Mouse (Mus musculus): ENCODE measurements at regions not wholly inside any gene's neighbourhood (a gene's known extent, or its start where the extent isn't known, plus 50 kb on each side); places are given as distances from the start of the nearest gene placed in this dataset.

DNA sequence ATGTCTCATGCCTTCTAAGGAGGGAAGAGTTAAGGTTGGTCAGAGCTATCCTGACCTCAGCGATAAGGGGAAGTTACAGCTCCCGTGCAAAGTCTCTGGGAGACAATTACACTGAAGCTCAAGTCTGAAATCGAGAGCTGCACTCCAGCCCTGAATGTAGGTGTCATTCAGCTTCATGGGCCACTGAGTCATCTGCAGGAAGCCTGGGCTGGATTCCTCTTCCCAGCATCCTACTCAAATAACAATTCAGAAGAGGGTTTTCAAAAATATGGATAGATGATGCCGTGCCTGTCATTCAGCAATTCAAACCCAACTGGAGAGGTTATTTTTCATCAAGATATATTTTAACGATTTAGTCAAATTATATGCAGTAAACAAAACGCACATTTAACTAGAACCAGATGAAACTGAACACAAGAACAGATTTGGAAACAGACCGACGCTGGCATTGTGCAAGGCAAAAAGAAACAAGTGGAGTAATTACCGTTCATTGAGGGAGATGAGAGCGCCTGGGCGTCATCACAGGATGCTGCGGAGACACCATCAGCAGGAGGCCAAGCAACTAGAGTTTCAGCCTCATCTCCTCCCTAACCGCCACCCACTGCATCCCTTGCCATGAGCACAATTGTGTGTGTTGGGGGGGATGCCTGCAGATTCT is 57.8 kb upstream of the Cfap46 start:
- DNase-seq (ENCODE audit: low read depth), result no peak

DNA sequence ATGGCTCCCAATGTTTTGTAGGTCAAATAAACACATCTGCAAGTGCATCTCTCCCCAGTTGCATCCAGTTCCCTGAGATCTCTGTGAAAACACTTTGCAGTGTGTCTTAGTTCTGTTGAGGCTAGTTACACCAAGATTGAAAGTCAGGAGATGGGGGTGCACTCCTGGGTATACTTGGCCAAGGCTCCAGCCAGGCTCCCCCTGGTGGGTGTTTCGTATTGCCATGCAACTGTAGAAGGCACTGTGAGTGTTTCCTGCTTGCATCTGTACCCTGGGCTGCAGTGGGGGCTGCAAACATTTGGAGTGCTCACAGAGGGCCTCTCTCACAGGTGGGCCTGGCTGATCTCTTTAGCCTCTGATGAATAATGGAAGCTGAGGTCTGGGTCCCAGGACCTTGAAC is 63.2 kb upstream of the Cfap46 start:
- peak; percentile 14 for DNase-seq (ENCODE audit: low read depth)

DNA sequence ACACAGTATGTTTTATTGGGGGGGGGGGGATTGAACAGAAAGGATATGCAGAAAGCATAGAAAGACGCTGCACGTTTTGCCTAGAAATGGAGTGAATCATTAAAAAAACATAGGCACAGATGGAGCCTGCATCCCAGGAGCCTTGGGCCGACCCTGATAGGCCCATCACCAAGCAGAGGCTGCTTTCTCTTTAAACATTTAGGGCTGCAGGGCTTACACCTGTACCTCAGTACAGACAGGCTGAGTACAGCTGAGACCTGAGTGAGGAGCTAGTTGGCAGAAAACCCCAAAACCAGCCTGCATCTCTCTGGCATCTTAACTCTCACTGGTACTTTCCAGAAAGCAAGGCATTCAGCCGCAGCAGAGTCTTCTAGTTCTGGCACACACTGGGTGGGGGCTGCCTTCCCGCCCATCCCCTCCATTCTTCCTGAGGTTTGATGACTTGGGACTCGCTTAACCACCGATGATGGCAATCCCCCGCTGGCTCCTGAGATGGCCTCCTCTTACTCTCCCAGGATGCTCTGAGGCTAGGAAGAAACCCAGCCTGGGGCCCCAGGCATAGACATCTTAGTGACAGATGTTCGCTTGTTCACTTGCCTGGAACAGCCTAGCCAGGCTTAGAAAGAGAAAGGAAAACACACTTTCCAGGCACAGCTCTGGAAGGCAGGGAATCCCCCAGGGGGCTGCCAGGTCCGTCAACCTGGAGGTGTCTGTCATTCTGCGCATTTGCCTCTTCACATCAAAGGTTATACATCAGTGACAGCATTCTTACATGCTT is 63.9 kb upstream of the Cfap46 start:
- DNase-seq (ENCODE audit: low read depth), result no peak

DNA sequence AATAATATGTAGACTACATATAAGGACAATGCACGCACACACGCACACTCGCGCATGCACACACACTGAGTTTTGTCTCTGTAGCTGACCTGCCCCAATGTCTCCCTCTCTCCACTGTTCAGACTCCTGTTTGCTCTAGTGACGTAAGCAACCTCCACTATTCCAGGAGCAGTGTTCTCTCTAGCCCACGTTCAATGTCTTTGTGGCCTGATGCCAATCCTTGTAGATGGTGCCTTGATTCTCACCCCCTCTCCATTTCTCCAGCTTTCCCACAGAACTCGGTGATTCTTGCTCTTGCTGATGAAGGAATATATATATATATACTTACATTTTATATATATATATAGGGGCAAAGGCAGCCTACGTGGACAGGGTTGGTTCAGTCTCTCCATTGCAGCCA is 71.4 kb upstream of the Cfap46 start:
- no peak for DNase-seq (ENCODE audit: low read depth)

DNA sequence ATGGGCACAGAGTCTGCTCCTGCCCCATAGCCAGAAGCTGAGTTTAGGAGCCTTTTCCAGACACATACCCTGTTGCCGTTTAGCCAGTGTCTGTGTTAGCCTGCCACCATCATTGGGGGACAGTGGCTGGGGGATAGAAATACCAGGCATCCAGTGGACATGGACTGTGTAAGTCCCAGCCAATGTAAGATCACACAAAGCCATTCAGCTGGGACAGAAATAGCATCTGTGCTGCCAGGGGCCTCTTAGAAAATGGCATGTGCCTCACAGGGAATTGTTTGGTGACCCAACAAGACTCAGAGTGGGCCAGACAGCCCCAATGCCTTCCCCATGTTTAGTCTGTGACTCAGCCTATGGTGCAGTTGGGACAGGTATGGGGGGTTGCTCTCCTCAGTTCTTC is 71.5 kb upstream of the Adgra1 start:
- DNase-seq (ENCODE audit: low read depth), result no peak

DNA sequence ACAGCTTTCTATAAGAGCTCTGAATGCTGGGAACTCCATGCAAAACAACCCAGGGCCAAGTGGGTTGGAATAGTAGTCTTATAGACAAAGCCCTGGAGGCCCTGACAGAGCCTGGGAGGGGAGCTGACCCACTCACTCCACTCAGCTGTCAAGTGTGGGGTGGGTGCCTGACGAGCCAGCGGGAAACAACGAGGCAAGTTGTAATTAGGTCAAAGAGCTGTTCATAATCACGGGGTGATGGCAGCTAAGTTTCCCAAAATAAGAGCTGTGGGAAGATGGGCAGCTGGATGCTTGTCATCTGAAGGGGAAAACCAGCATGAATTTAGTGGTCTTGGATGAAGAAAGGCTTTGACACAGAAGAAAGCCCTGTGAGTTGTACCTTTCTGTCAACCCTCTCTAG is 70.7 kb upstream of the Adgra1 start:
- no peak for DNase-seq (ENCODE audit: low read depth)

DNA sequence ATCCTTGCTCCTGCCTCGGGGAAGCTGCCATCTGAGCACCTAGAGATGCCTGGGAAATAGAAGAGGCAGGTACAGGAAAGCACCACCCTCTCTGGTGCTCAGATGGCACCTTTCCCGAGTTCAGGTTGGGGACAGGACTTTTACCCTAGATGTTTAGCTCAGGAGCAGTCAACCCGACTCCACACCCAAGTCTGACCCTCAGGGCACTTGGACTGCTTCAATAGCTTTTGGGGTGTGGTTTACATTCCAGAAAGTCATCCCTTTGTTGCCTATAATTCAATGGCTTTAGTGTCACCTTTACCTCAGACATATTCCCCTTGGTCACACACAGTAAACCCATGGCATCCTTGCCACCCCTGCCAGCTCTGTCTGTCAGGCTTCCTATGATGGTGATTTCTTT is 67.7 kb upstream of the Adgra1 start:
- no peak for DNase-seq (ENCODE audit: low read depth)

DNA sequence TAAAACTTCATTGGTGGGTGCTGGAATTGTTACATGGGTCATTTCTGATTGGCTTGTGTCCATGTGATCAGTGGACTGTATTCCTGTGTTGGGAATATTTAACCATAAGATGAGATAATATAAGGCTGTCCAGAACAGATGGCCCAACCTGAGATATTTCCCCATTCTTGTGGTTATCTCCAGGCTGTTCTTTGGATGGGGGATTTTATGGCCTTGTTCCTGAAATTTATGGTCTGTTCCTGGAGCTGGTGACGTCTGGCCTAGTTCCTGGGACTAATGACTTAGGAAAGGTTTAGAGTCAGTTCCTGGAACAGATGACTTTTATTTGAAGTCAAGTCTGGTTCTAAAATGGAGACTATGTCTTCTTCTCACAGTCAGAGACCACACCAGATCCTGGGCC is 64.8 kb upstream of the Adgra1 start:
- DNase-seq (ENCODE audit: low read depth), result no peak

DNA sequence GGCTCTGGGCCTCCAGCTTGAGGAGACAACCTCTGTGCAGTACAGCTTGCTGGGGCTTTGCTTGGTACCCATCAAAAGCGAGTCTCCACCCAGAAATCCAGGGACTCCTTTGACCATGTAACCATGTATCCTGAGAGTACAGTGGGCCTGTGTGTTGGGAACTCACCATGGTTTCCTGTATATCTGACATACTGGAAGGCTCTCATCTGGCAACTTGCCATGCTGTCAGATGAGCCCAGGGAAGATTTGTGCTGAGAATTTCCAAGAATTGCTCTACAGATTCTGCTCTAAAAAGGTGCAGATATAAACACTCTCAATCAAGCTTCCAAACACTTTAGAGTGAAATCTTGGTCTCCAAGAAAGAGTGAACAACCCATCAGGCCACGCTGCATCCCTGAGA is 56.7 kb upstream of the Adgra1 start:
- DNase-seq (ENCODE audit: low read depth), result no peak

DNA sequence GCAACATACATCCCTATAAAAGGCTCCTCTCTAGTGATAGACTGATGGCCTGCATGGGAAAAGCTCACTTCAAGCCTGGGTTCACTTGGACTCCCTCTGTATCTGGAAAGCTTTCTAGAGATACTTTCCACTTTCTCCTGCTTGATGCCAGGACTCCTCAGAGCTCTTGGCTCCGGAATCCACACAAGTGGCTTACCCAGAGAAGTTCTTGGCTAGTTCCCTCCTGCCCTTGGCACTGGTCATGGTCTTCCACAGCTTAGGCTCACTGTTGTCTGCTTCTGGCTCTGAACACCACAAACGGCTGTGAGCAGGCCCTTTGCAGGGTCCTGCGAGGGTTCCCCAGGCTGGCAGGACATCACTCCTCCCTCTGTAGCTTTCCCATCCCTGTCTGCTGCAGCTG is 54.1 kb upstream of the Adgra1 start:
- no peak for DNase-seq (ENCODE audit: low read depth)

DNA sequence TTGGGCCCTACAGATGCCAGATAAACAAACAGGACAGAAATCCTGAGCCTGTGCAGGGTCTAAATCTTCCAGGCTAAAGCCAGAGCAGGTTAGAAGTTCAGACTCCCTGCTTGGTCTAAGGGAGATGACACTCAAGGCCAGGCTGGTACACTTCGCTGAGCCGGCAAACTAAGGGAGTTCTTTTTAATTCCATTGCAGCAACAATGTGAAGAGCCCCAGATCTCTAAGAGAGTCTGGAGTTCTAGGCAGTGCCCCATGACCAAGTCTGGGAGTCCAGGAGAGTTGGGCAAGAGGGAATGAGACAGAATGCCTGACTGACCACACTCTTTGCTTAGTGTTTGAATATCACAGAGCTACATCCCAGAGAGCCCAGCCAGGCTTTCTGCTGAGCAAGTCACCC is 52.5 kb upstream of the Adgra1 start:
- DNase-seq (ENCODE audit: low read depth), result no peak

Data from c-Kit-positive CD71-negative TER-119-negative erythroid progenitor cells, embryonic 14.5 days (primary cell).